Mouse (Mus musculus): ENCODE results near the gene Pfas. TPM values are rescaled to one million over a fixed set of nuclear protein-coding genes. Genes with fewer than 3 reads are reported as not detected.
"Not testable (repeated sequence)": the region's sequence is repeated elsewhere in the genome, so short reads cannot be mapped to it uniquely, and the experiment has no call there.

Pfas gene
- polyA plus RNA-seq, 1 experiment from 2014 or later, result 24.0 TPM

DNA sequence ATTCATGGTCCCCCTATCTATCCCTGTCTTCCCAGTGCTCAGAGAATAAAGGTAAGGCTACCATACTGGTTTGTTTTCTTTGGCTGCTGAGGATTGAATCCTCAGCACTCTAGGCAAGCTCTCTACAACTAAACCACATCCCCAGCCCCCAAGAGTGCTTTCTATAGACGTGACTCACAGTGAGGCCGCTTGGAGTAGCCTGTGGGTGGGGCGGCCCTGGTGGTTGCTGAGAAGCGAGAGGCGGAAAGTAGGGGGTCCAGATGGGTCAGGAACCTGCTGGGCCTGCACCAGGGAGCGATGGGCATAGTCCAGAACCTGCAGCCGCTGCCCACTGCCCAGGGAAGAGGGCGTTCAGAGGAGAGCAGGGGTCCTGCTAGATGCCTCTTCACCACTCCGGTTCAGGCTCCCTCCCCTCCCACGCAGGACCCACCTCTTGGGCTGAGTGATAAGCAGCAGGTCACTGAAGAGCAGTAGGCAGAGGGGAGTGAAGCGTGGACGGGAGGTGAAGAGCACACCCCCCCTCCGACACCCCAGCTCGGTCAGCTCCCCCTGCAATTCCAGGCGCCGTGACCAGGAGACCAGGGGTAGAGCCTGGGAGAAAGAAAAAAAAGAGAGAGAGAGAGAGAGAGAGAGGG lies 61.3 kb downstream of the Pfas start:
- WGBS (ENCODE audit: insufficient replicate concordance), result 26% methylated on average over 15 of the region's 16 CpGs
- no peak for ATAC-seq (replicated peaks; ENCODE audit: insufficient number of reproducible peaks, low FRiP score, low TSS enrichment)
- peaks cover 6% of the 10 kb centered on the region for H3K27me3 ChIP-seq (ENCODE audit: control insufficient read depth, insufficient read depth, low read length)
- no peak overlapping the region for H3K27ac ChIP-seq (ENCODE audit: low read depth, low read length)
- no peaks in the 10 kb centered on the region for H3K36me3 ChIP-seq (ENCODE audit: control insufficient read depth, insufficient read depth, low read length)
- H3K4me1 ChIP-seq (ENCODE audit: control insufficient read depth, insufficient read depth, low read length), result peaks cover 6% of the 10 kb centered on the region; the same call in 1 of the 2 replicates
- no peaks in the 10 kb centered on the region for H3K9me3 ChIP-seq (replicated peaks; ENCODE audit: control insufficient read depth, low read length)
- H3K4me3 ChIP-seq (ENCODE audit: low read depth, low read length), result peak overlapping the region; percentile 30
- H3K9ac ChIP-seq (ENCODE audit: low read depth, low read length), result no peak overlapping the region
- H3K4me2 ChIP-seq, result peak overlapping the region; percentile 64

- WGBS (ENCODE audit: insufficient replicate concordance), result 86% methylated on average over 4 of the region's 4 CpGs
- no peaks in the 10 kb centered on the region for H3K9me3 ChIP-seq (replicated peaks; ENCODE audit: control insufficient read depth, low read length)
- H3K9ac ChIP-seq (ENCODE audit: low read depth, low read length), result no peak overlapping the region
- H3K4me1 ChIP-seq (ENCODE audit: control insufficient read depth, insufficient read depth, low read length), result peaks cover 6% of the 10 kb centered on the region; the same call in 1 of the 2 replicates
- H3K27ac ChIP-seq (ENCODE audit: low read depth, low read length), result no peak overlapping the region
- no peak overlapping the region for H3K4me2 ChIP-seq
- H3K4me3 ChIP-seq (ENCODE audit: low read depth, low read length), result no peak overlapping the region
- no peaks in the 10 kb centered on the region for H3K27me3 ChIP-seq (ENCODE audit: control insufficient read depth, insufficient read depth, low read length)
- H3K36me3 ChIP-seq (ENCODE audit: control insufficient read depth, insufficient read depth, low read length), result no peaks in the 10 kb centered on the region
- no peak for ATAC-seq (replicated peaks; ENCODE audit: insufficient number of reproducible peaks, low FRiP score, low TSS enrichment)
Measured at GRCm38 (mm10) chr11:68946001-68946400, 62.3 kb downstream of the Pfas start.

GRCm38 (mm10) chr11:68945245-68945644 lies 63.0 kb downstream of the Pfas start:
- H3K4me1 ChIP-seq (ENCODE audit: control insufficient read depth, insufficient read depth, low read length), result peaks cover 6% of the 10 kb centered on the region
- WGBS (ENCODE audit: insufficient replicate concordance), result 62% methylated on average over 2 of the region's 2 CpGs
- no peaks in the 10 kb centered on the region for H3K36me3 ChIP-seq (ENCODE audit: control insufficient read depth, insufficient read depth, low read length)
- H3K9ac ChIP-seq (ENCODE audit: low read depth, low read length), result no peak overlapping the region
- H3K27ac ChIP-seq (ENCODE audit: low read depth, low read length), result no peak overlapping the region
- H3K27me3 ChIP-seq (ENCODE audit: control insufficient read depth, insufficient read depth, low read length), result no peaks in the 10 kb centered on the region
- H3K4me3 ChIP-seq (ENCODE audit: low read depth, low read length), result no peak overlapping the region
- H3K4me2 ChIP-seq, result no peak overlapping the region
- ATAC-seq (replicated peaks; ENCODE audit: insufficient number of reproducible peaks, low FRiP score, low TSS enrichment), result no peak
- H3K9me3 ChIP-seq (replicated peaks; ENCODE audit: control insufficient read depth, low read length), result no peaks in the 10 kb centered on the region

- H3K4me2 ChIP-seq, result no peak overlapping the region
- H3K4me3 ChIP-seq (ENCODE audit: low read depth, low read length), result no peak overlapping the region
- H3K9ac ChIP-seq (ENCODE audit: low read depth, low read length), result no peak overlapping the region
- no peaks in the 10 kb centered on the region for H3K36me3 ChIP-seq (ENCODE audit: control insufficient read depth, insufficient read depth, low read length)
- H3K4me1 ChIP-seq (ENCODE audit: control insufficient read depth, insufficient read depth, low read length), result peaks cover 6% of the 10 kb centered on the region
- no peak for ATAC-seq (replicated peaks; ENCODE audit: insufficient number of reproducible peaks, low FRiP score, low TSS enrichment)
- no peaks in the 10 kb centered on the region for H3K9me3 ChIP-seq (replicated peaks; ENCODE audit: control insufficient read depth, low read length)
- WGBS (ENCODE audit: insufficient replicate concordance), result 76% methylated on average over 8 of the region's 8 CpGs
- no peaks in the 10 kb centered on the region for H3K27me3 ChIP-seq (ENCODE audit: control insufficient read depth, insufficient read depth, low read length)
- no peak overlapping the region for H3K27ac ChIP-seq (ENCODE audit: low read depth, low read length)
Measured at GRCm38 (mm10) chr11:68942731-68943130, 65.5 kb downstream of the Pfas start.

DNA sequence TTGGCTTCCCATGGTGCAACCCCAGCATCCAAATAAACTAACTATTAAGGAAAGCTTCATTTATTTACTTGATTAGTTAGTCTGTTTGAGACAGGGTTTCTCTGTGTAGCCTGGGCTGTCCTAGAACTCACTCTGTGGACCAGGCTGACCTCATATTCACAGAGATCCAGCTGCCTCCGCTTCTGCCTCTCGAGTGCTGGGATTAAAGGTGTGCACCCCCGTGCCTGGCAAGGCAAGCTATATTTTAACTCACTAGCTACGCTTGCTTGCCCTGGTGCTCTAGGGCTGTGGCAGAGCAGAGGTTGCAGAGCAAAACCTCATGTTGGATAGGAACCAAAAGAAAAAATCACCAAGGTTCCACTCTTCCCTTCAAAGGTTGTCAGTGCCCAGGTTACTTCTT lies 67.7 kb downstream of the Pfas start:
- no peaks in the 10 kb centered on the region for H3K9me3 ChIP-seq (replicated peaks; ENCODE audit: control insufficient read depth, low read length)
- no peaks in the 10 kb centered on the region for H3K36me3 ChIP-seq (ENCODE audit: control insufficient read depth, insufficient read depth, low read length)
- no peaks in the 10 kb centered on the region for H3K27me3 ChIP-seq (ENCODE audit: control insufficient read depth, insufficient read depth, low read length)
- H3K4me2 ChIP-seq, result peak overlapping the region; percentile 72
- 65% methylated on average over 4 of the region's 4 CpGs for WGBS (ENCODE audit: insufficient replicate concordance)
- peak overlapping the region; percentile 78 for H3K9ac ChIP-seq (ENCODE audit: low read depth, low read length)
- no peak overlapping the region for H3K27ac ChIP-seq (ENCODE audit: low read depth, low read length)
- H3K4me1 ChIP-seq (ENCODE audit: control insufficient read depth, insufficient read depth, low read length), result peaks cover 2% of the 10 kb centered on the region; the same call in 1 of the 2 replicates
- H3K4me3 ChIP-seq (ENCODE audit: low read depth, low read length), result peak overlapping the region; percentile 54
- no peak for ATAC-seq (replicated peaks; ENCODE audit: insufficient number of reproducible peaks, low FRiP score, low TSS enrichment)

GRCm38 (mm10) chr11:68939451-68940304 lies 68.6 kb downstream of the Pfas start:
- Histone ChIP-seq H3K9me3 (replicated peaks; ENCODE audit: control insufficient read depth, low read length) (no peaks in the 10 kb centered on the region), H3K27me3 (ENCODE audit: control insufficient read depth, insufficient read depth, low read length) (no peaks in the 10 kb centered on the region), H3K4me1 (ENCODE audit: control insufficient read depth, insufficient read depth, low read length) (peaks cover 2% of the 10 kb centered on the region; the same call in 1 of the 2 replicates), H3K4me2 (peak overlapping the region; percentile 72), H3K27ac (ENCODE audit: low read depth, low read length) (peak overlapping the region; percentile 46; the same call in 1 of the 2 replicates), H3K36me3 (ENCODE audit: control insufficient read depth, insufficient read depth, low read length) (no peaks in the 10 kb centered on the region), H3K9ac (ENCODE audit: low read depth, low read length) (peak overlapping the region; percentile 78), H3K4me3 (ENCODE audit: low read depth, low read length) (peak overlapping the region; percentile 54)
- WGBS (ENCODE audit: insufficient replicate concordance), result 5% methylated on average over 16 of the region's 16 CpGs
- peak; percentile 93 for ATAC-seq (replicated peaks; ENCODE audit: insufficient number of reproducible peaks, low FRiP score, low TSS enrichment)

- not testable (repeated sequence) for H3K4me1 ChIP-seq (ENCODE audit: control insufficient read depth, insufficient read depth, low read length); H3K36me3 ChIP-seq (ENCODE audit: control insufficient read depth, insufficient read depth, low read length); H3K9me3 ChIP-seq (replicated peaks; ENCODE audit: control insufficient read depth, low read length); H3K27ac ChIP-seq (ENCODE audit: low read depth, low read length); H3K9ac ChIP-seq (ENCODE audit: low read depth, low read length); H3K4me2 ChIP-seq; ATAC-seq (replicated peaks; ENCODE audit: insufficient number of reproducible peaks, low FRiP score, low TSS enrichment); H3K27me3 ChIP-seq (ENCODE audit: control insufficient read depth, insufficient read depth, low read length); H3K4me3 ChIP-seq (ENCODE audit: low read depth, low read length)
- WGBS (ENCODE audit: insufficient replicate concordance), result 84% methylated on average over 4 of the region's 4 CpGs
Measured at GRCm38 (mm10) chr11:68936951-68937350, 71.3 kb downstream of the Pfas start.
